Mouse (Mus musculus) midbrain, embryonic 13.5 days (tissue): ENCODE data around the gene Grm7. TPM values are rescaled to one million over a fixed set of nuclear protein-coding genes. Genes with fewer than 3 reads are reported as not detected.
A peak's percentile ranks its signal among the peaks of the same experiment; 100 is the strongest.

Experiments used
- ATAC-seq: fragments of 200-750 bp; cut with Nextera tagmentation; 2 replicates; pipeline ENCODE4 v1.8.0; 2017; ENCODE audit warnings: mild to moderate bottlenecking, moderate TSS enrichment, moderate library complexity
- H3K27ac ChIP-seq: fragments of 300-500 bp; sonication (generic); 2 replicates; pipeline ENCODE4 v1.5.1; 2015; ENCODE audit warnings: inconsistent platforms, mild to moderate bottlenecking, moderate library complexity
- H3K27me3 ChIP-seq: fragments of 300-500 bp; sonication (generic); 2 replicates; pipeline ENCODE4 v1.6.1; 2015; ENCODE audit warnings: mild to moderate bottlenecking, inconsistent platforms
- H3K36me3 ChIP-seq: fragments of 300-500 bp; sonication (generic); 2 replicates; pipeline ENCODE4 v1.6.1; 2015; ENCODE audit warnings: mild to moderate bottlenecking, inconsistent platforms
- H3K4me1 ChIP-seq: fragments of 300-500 bp; sonication (generic); replicated peaks from 2 replicates; pipeline ENCODE4 v1.6.1; 2015; ENCODE audit warnings: inconsistent platforms
- H3K4me2 ChIP-seq: fragments of 300-500 bp; sonication (generic); replicated peaks from 2 replicates; pipeline ENCODE4 v1.6.1; 2015; ENCODE audit warnings: moderate library complexity, mild to moderate bottlenecking, inconsistent platforms
- H3K4me3 ChIP-seq: fragments of 300-500 bp; sonication (generic); replicated peaks from 2 replicates; pipeline ENCODE4 v1.5.1; 2015; ENCODE audit warnings: mild to moderate bottlenecking, inconsistent platforms
- H3K9ac ChIP-seq: fragments of 300-500 bp; sonication (generic); replicated peaks from 2 replicates; pipeline ENCODE4 v1.6.1; 2015; ENCODE audit warnings: mild to moderate bottlenecking, inconsistent platforms
- H3K9me3 ChIP-seq: fragments of 300-500 bp; sonication (generic); 2 replicates; pipeline ENCODE4 v1.6.1; 2016; ENCODE audit warnings: mild to moderate bottlenecking, inconsistent platforms
- WGBS: fragments of 180-500 bp; shearing (Covaris S2); methylation state at CpG from one replicate; pipeline ENCODE4 v1.1.7; 2015; 5-methylcytosine and 5-hydroxymethylcytosine counted together
- polyA plus RNA-seq: library from polyadenylated mRNA; unstranded; fragments of >200 nt; fragmentation: Nextera tagmentation; extraction: Ambion mirVana; gene quantifications from 2 replicates; pipeline ENCODE4 v1.2.1, GENCODE M21; 2015

Gene Grm7
- polyA plus RNA-seq, 1 experiment from 2014 or later: 8.0 TPM

GRCm38 (mm10) chr6:111045896-111046295, 400.5 kb downstream of the Grm7 start:
- H3K27ac ChIP-seq: no peak overlapping the region
- H3K27me3 ChIP-seq: no peaks in the 10 kb centered on the region
- no peak overlapping the region for H3K9ac ChIP-seq
- no peak for ATAC-seq
- H3K9me3 ChIP-seq: no peaks in the 10 kb centered on the region
- WGBS: 60% methylated on average over 2 of the region's 2 CpGs
- no peak overlapping the region for H3K4me3 ChIP-seq
- H3K4me1 ChIP-seq: no peaks in the 10 kb centered on the region
- no peaks in the 10 kb centered on the region for H3K36me3 ChIP-seq
- no peak overlapping the region for H3K4me2 ChIP-seq

DNA sequence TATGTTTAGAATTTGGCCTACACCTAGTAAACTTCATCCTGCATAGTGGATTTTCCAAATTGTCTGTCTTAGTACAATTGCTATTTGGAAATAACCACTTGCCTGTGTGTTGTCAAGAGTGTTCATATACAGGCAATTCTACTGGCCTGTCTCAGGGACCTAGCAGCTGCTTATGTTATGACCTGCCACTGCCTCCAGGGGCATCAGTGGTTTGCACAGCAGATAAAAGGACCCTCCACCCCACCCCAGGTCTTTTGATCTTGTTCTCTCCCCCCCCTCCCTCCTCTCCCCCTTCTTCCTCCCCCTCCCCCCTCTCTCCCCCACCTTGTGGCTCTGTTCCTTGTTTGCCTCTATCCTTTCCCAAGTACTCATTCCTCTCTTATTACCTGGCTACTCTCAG, 403.9 kb downstream of the Grm7 start:
- Histone ChIP-seq H3K9me3 (no peaks in the 10 kb centered on the region), H3K9ac (no peak overlapping the region), H3K4me3 (no peak overlapping the region), H3K4me2 (no peak overlapping the region), H3K27me3 (no peaks in the 10 kb centered on the region), H3K27ac (no peak overlapping the region), H3K4me1 (no peaks in the 10 kb centered on the region), H3K36me3 (no peaks in the 10 kb centered on the region)
- ATAC-seq: no peak

GRCm38 (mm10) chr6:111054001-111054975, 408.9 kb downstream of the Grm7 start:
- WGBS: 72% methylated on average over 7 of the region's 7 CpGs
- Histone ChIP-seq H3K9me3 (no peaks in the 10 kb centered on the region), H3K4me3 (no peak overlapping the region), H3K4me2 (no peak overlapping the region), H3K4me1 (no peaks in the 10 kb centered on the region), H3K9ac (no peak overlapping the region), H3K27me3 (no peaks in the 10 kb centered on the region), H3K27ac (no peak overlapping the region), H3K36me3 (no peaks in the 10 kb centered on the region)
- ATAC-seq: no peak

DNA sequence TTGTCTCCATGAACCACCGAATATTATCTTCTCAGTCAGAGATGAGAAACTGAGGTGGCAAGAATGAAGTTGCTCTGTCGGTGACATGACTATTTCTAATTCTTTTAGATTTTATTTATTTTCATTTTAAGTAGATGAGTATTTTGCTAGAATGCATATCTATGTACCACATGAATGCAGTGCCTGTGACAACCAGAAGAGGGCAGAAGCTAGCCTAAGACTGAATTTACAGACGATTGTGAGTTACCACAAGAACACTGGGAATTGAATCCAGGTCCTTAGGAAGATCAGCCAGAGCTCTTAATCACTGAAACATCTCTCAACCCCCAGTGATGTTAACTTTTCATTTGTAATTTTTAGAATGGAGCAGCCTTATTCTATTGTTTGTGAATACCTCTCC, 412.4 kb downstream of the Grm7 start:
- no peak overlapping the region for H3K9ac ChIP-seq
- no peaks in the 10 kb centered on the region for H3K27me3 ChIP-seq
- no peak overlapping the region for H3K27ac ChIP-seq
- no peaks in the 10 kb centered on the region for H3K9me3 ChIP-seq
- WGBS: 93% methylated on average over 3 of the region's 3 CpGs
- H3K36me3 ChIP-seq: no peaks in the 10 kb centered on the region
- H3K4me3 ChIP-seq: no peak overlapping the region
- H3K4me2 ChIP-seq: no peak overlapping the region
- ATAC-seq: no peak
- H3K4me1 ChIP-seq: no peaks in the 10 kb centered on the region

GRCm38 (mm10) chr6:111060004-111060403, 414.6 kb downstream of the Grm7 start:
- H3K9me3 ChIP-seq: no peaks in the 10 kb centered on the region
- H3K4me1 ChIP-seq: no peaks in the 10 kb centered on the region
- no peak overlapping the region for H3K4me3 ChIP-seq
- H3K27me3 ChIP-seq: no peaks in the 10 kb centered on the region
- no peaks in the 10 kb centered on the region for H3K36me3 ChIP-seq
- H3K9ac ChIP-seq: no peak overlapping the region
- no peak overlapping the region for H3K27ac ChIP-seq
- H3K4me2 ChIP-seq: no peak overlapping the region
- WGBS: 79% methylated on average over 4 of the region's 4 CpGs
- no peak for ATAC-seq

GRCm38 (mm10) chr6:111084569-111084968, 439.2 kb downstream of the Grm7 start:
- 86% methylated on average over 3 of the region's 3 CpGs for WGBS
- ATAC-seq: no peak
- H3K9ac ChIP-seq: no peak overlapping the region
- H3K9me3 ChIP-seq: no peaks in the 10 kb centered on the region
- H3K4me2 ChIP-seq: no peak overlapping the region
- H3K4me3 ChIP-seq: no peak overlapping the region
- H3K4me1 ChIP-seq: no peaks in the 10 kb centered on the region
- H3K36me3 ChIP-seq: no peaks in the 10 kb centered on the region
- H3K27ac ChIP-seq: no peak overlapping the region
- H3K27me3 ChIP-seq: no peaks in the 10 kb centered on the region

DNA sequence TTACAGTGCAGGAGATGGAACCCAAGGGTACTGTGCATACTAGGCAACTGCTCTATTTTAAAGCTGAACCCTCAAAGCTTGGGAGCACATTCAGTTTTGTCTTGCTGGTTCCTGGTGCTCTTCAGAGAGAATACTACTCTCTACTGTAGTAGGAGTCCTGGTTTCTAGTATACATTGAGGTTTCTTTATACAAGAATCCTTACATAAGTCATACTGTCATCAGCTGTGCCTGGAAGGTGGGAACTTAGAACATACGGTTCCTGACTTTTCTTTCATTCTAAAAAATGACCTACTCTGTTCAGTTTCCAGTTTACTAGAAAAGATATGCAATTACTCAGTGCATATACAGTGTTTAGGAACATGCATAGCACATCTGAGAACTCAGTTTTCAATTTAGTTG, 449.4 kb downstream of the Grm7 start:
- 92% methylated on average over 1 of the region's 1 CpGs for WGBS

DNA sequence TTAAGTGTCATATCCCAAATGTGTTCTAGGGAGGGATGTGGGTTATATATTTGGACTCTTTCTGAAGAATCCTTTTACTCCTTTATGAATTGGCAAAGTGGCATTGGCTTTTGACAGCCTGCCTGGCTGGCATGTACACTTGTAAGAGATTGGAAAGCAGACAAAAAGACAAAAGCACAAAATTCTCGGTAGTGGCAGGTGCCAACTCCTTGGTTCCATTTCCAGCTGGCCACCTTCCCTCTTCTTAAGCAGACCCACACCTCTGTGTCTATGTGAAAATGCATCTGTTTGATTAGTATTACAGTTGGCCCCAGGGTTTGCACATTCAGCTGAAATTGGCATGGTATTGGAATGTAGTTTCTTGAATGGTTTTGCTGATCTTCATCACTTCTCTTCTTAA, 460.1 kb downstream of the Grm7 start:
- H3K9ac ChIP-seq: no peak overlapping the region
- H3K4me3 ChIP-seq: no peak overlapping the region
- H3K36me3 ChIP-seq: no peaks in the 10 kb centered on the region
- WGBS: 79% methylated on average over 1 of the region's 1 CpGs
- no peaks in the 10 kb centered on the region for H3K4me1 ChIP-seq
- H3K27me3 ChIP-seq: no peaks in the 10 kb centered on the region
- no peaks in the 10 kb centered on the region for H3K9me3 ChIP-seq
- no peak overlapping the region for H3K27ac ChIP-seq
- ATAC-seq: no peak
- no peak overlapping the region for H3K4me2 ChIP-seq

More for the DNA sequence above, 449.4 kb downstream of the Grm7 start:
- Histone ChIP-seq H3K4me3 (no peak overlapping the region), H3K9me3 (no peaks in the 10 kb centered on the region), H3K4me1 (no peaks in the 10 kb centered on the region), H3K27me3 (no peaks in the 10 kb centered on the region), H3K36me3 (no peaks in the 10 kb centered on the region), H3K4me2 (no peak overlapping the region), H3K9ac (no peak overlapping the region), H3K27ac (no peak overlapping the region)
- ATAC-seq: no peak

- Histone ChIP-seq H3K27ac (no peak overlapping the region), H3K9me3 (no peaks in the 10 kb centered on the region), H3K9ac (no peak overlapping the region), H3K27me3 (no peaks in the 10 kb centered on the region), H3K4me2 (no peak overlapping the region), H3K4me1 (no peaks in the 10 kb centered on the region), H3K36me3 (no peaks in the 10 kb centered on the region), H3K4me3 (no peak overlapping the region)
- 94% methylated on average over 1 of the region's 1 CpGs for WGBS
- no peak for ATAC-seq
Measured at GRCm38 (mm10) chr6:111161037-111161436, 515.7 kb downstream of the Grm7 start.

GRCm38 (mm10) chr6:111195333-111195732, 550.0 kb downstream of the Grm7 start:
- H3K9ac ChIP-seq: no peak overlapping the region
- no peaks in the 10 kb centered on the region for H3K27me3 ChIP-seq
- 93% methylated on average over 3 of the region's 3 CpGs for WGBS
- no peaks in the 10 kb centered on the region for H3K4me1 ChIP-seq
- no peak overlapping the region for H3K4me2 ChIP-seq
- no peak overlapping the region for H3K27ac ChIP-seq
- H3K4me3 ChIP-seq: no peak overlapping the region
- no peaks in the 10 kb centered on the region for H3K9me3 ChIP-seq
- no peaks in the 10 kb centered on the region for H3K36me3 ChIP-seq
- no peak for ATAC-seq

DNA sequence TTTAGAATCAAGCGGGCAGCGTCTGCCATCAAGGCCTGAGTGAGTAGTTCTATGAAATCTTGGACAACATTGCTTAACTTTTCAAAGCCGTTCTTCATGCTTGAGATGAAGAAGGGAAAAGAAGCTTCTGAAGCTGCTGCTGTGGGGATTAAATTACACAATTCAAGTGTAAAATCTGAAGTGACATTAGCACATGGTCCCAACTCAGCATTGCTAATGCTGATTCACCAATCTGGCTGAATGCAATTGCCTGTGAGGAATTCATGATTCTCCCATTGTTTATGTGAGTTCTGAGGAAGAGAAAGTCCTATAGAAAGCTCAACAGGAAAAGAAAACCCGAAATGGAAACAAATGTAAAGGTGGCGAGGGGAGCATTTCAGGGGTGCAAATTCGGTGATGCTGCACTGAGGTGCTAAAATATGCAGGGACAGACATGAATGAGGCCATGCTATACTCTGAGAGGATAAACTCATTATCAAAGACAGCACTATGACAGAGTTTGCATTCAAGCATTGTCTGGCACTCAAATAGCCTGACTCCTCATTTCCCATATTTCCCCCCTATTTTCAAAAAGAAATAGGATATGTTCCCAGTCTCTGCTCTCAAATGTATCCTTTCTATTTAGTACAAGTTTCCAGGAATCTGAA, 575.8 kb downstream of the Grm7 start:
- ATAC-seq: peak; percentile 67
- Histone ChIP-seq H3K27me3 (no peaks in the 10 kb centered on the region), H3K4me3 (no peak overlapping the region), H3K27ac (no peak overlapping the region), H3K9ac (no peak overlapping the region), H3K9me3 (no peaks in the 10 kb centered on the region), H3K36me3 (no peaks in the 10 kb centered on the region), H3K4me1 (peaks cover 9% of the 10 kb centered on the region), H3K4me2 (no peak overlapping the region)
- 34% methylated on average over 6 of the region's 6 CpGs for WGBS

DNA sequence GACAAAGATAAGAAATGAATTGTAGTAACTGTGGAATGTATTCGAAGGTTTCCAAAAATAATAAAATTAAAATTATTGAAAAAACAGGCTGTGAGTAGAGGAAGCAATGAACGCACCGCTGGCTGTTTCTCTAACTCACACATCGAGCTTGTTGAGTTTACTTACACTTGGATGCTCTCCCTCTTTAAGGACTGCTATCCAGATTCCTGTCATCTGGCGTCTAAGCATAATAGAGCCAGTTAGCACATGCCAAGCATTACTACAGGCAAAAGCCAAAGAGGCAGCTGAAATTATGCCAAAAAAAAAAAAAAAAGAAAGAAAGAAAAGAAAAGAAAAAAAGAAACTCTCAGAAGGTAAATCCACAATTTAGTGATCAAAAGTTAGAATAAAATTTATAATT, 609.8 kb downstream of the Grm7 start:
- Histone ChIP-seq H3K4me2 (no peak overlapping the region), H3K4me3 (no peak overlapping the region), H3K9ac (no peak overlapping the region), H3K36me3 (no peaks in the 10 kb centered on the region), H3K4me1 (no peaks in the 10 kb centered on the region), H3K9me3 (no peaks in the 10 kb centered on the region), H3K27me3 (no peaks in the 10 kb centered on the region), H3K27ac (no peak overlapping the region)
- no peak for ATAC-seq
- 90% methylated on average over 5 of the region's 5 CpGs for WGBS
